Mouse (Mus musculus): ENCODE results near the gene Snrnp25. TPM values are rescaled to one million over a fixed set of nuclear protein-coding genes. Genes with fewer than 3 reads are reported as not detected.

The Snrnp25 gene
- total RNA-seq, 2 experiments from 2014 or later = 21.2 to 26.9 TPM

DNA sequence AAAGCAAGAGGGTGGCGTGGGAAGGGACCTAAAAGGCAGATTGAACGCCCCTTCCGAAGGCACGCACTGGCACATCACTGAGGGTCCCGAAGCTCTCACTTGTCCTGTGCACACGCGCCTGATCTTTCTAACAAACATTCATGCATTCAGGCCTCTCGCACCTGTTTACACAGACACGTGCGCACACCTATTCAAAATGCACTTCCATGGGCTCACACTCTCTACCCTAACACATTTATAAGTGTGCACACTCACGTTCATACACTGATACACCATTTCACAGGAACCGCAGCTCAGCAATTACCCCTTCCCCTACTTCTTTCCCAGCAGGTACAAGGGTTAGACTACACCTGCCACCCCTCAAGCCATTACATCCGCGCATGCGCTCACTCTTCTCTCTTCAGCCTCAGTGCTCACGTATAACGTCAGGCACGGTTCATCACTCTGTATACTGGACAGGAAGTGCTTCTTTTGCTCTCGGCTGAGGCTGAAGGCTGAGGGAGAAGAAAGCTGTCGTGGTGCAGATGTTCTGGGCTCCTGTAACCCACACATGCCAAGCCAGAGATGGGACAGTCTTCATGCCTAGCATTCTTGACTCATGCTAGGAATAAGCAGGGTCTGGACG lies 17.5 kb downstream of the Snrnp25 start:
- DNase-seq (ENCODE audit: extremely low spot score in 1 of 2, low spot score in 1 of 2) = no peak

DNA sequence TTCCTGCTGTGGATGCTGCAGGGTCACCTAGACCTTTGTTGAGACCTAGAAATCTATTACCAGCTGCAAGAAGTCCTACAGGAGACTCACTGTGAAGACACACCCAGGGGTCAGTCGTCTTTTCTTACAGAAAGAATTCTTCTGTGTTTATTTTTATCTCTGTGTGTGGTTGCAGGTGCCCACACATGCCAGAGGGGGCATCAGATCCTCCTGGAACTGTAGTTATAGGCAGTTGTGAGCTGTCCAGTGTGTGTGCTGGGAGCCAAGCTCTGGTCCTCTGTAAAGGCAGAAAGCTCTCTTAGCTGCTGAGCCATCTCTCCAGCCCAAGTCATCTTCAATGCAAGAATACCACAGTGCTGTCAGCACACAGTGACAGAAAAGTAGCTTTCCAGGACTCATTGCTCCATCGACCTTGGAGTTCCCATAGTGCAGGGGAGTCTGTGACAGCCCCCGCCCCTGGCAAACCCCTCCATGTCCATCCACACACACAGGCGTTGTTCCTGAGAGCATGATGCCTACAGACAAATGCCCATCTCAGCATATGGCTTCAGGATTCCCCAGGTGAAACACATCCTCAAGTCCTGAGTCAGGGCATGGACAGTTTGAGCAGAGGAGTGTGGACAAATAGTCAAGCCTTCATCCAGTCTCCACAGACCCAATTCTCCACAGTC lies 18.2 kb downstream of the Snrnp25 start:
- no peak for DNase-seq (ENCODE audit: extremely low spot score in 1 of 2, low spot score in 1 of 2)

DNA sequence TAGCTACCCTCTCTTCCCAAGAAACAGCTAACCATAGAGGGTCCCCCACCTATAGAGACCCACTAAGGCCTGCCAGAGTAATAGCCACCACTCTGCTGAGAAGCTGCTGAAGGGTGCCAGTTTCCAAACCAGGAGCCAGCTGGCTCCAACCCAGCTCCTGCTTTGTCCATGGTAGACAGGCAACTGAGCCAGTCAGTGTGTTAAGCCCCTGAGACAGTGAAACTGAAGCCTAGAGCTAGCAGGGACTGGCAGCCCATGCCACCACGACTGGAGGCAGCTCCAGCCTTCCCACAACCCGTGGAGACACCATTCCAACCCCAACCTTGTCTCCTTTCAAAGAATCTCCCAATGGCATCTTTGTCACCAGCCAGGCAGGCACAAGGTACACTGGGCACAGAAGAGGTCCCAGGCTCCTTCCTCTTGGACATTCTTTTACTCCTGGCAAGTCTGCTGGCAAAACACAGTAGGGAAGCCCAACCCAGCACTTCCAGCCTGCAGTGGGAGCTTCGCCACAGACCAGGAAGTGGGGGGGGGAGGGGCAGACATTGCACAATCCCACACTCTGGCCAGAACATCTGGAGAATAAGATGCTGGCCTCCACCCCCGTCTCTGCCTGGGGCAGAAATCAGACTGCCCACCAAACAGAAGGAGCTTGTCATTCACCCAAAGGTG lies 19.4 kb downstream of the Snrnp25 start:
- peak in 1 of 2 experiments; percentile 36 for DNase-seq (ENCODE audit: extremely low spot score in 1 of 2, low spot score in 1 of 2)

DNA sequence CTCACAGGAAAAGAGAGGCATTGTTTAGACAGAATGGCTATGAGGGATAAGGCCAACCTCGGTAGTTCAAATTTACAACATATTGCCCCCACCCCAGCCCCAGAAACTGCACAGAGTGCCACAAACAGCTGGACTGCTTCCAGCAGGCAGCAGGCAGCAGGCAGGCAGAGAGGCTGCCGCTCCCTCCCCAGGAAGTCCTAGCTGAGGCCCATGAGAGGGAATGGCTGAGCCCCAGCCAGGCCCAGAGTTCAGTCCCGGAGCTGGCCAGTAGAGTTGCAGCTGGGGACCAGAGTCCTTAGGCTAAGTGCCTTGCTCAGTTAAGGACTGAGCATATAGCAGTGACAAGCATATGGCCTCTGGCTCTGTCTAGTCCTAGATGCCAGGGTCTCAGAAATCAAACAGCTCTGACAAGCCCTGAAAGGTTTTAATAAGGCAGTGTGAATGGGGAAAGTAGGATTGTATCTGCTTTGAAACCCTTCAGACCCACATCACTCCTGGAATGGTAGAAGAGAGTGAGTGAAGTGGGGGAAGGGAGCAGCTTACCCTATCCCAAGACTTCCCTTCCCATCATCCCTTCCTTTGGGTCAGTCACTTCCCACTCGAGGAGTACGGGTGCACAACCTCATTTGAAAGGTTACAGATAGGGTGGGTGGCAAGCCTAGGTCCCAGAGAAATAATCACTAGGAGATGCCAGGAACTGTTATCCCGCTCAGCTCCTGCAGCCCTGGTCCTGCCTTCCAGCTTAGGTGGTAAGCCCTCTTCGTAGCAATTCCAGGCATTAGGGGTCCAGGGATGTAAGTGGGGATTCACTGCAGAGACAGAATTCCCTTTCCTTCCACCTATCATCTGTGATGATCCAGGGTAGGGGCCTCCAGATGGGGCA lies 20.2 kb downstream of the Snrnp25 start:
- DNase-seq (ENCODE audit: extremely low spot score in 1 of 2, low spot score in 1 of 2) = no peak

DNA sequence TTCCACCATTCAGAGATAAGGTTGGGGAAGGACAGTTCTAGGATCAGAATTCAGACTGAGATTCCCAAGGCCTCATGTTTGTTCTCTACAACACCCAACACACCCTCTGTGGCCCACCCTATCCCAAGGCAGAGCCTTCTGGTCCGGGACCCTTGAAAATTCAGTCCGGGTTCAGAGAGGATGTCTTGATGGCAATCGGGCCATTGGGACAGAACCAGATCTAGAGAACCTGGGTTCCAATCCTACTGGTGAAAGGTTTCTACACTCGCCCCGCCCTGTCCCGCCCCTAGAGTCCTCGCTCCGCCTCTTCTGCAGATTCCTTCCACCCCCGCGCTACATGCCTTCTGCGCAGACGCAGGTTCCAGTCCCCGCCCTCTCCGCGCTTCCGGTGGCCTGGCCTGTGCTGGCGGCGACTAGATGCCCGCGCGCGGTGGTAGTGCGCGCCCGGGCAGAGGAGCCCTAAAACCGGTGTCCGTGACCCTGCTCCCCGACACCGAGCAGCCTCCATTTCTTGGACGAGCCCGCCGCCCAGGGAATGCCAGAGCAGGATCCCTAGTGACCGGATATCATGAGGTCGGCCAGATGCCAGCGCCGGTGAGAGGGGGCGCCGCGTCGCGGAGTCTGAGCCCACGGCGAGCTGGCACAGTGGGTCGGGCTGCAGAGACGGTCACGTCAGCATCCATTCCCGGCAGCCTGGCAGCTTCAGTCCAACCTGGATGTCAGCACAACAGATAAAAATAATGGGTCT lies 21.1 kb downstream of the Snrnp25 start, which contains the start of gene Mpg:
Gene Mpg, plus strand, starts transcription at position 382 of the 748 bp plus-strand sequence.
- peak; percentile 77 to 81 for DNase-seq (ENCODE audit: extremely low spot score in 1 of 2, low spot score in 1 of 2)

DNA sequence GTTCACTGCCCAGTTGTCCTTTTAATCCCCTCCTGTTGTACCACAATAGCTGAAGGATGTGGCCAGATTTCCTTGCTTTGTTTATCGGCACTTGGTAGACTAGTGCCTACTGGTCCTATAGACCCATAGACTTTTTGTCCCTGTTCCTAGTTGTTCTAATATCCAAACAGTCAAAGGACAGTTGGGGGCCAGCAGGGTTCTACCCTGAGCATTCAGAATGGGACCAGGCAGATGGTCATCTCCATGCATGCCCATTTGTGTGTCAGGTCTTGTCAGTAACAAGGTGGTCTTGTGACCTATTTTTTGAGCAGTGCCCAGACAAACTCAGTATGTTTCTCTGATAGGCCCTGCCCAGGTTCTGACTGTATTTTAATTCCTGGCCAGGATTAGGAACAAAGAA lies 21.8 kb downstream of the Snrnp25 start:
- DNase-seq (ENCODE audit: extremely low spot score in 1 of 2, low spot score in 1 of 2) = no peak

DNA sequence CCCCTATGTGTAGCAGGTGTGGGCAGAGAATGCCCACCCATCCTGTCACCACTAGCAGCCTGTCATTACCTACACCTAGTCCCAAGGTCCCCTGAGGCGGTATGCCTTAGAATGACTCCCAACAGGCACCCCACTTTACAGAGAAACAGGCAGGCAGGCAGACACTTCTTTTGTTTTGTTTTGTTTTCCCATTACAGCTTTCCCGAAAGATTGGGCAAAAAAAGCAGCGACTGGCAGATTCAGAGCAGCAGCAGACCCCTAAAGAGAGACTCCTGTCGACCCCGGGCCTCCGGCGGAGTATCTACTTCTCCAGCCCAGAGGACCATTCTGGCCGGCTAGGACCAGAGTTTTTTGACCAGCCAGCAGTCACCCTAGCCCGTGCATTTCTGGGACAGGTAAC lies 22.3 kb downstream of the Snrnp25 start:
- no peak for DNase-seq (ENCODE audit: extremely low spot score in 1 of 2, low spot score in 1 of 2)

DNA sequence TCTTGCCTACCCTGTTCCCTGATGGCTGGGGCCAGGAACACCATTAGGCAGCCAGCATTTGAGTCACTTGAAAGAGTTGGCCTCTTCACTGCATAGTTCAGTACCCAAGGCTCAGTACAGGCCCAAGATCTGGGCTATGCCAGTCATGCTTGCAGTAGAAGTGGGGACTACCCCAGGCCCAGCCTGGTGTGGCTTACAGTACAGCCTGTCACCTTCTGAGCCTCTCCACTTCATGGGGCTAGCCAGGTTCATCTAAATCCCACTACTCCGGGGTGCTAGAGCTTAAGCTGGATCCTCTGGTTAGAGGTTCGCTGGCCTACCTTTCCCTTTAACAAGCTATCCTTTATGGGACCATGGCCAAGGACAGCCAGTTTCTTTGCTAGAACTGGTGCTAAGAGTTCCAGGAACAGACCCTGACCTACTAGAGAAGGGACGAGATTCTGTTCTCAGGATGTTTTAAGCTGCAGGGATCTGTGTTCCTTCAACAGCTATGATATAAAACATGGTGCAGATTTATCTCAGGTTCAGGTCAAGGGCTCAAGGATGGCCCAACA lies 23.2 kb downstream of the Snrnp25 start:
- no peak for DNase-seq (ENCODE audit: extremely low spot score in 1 of 2, low spot score in 1 of 2)

DNA sequence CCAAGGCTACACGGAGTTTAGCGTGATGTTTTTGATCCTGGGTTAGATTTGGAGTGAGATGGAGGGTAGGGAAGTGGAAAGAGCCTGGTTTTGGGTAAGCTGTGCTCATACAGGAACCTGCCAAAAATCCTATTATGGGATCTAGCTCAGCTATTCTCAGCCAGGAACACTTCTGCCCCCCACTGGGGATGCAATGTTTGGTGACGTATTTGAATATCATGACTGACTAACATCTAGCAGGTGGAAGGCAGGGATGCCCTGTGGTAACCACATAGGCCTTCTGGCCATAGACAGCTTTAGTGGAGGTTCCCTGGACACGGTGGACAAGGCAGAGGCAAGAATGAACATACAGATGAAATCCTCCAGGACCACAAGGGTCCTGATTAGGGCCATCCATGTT lies 25.0 kb downstream of the Snrnp25 start:
- peak in 1 of 2 experiments; percentile 52 for DNase-seq (ENCODE audit: extremely low spot score in 1 of 2, low spot score in 1 of 2)

DNA sequence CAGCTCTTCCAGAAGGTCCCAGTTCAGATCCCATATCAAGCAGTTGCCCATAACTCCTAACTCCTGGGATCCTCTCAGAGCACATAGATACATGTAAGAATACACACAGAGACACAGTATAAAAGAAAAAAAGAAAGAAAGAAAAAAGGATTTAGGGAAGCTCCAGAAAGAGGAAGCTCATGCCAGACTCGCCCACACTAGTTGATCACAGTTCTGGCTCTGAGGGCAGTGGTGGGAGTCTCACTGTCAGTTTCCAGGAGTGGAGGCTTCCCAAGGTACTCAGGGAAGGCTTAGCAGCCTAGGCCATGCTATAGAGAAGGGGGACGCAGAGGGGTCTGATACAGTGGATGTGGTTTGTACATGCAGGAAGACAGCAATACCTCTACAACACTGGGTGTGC lies 25.9 kb downstream of the Snrnp25 start:
- DNase-seq (ENCODE audit: extremely low spot score in 1 of 2, low spot score in 1 of 2) = no peak

DNA sequence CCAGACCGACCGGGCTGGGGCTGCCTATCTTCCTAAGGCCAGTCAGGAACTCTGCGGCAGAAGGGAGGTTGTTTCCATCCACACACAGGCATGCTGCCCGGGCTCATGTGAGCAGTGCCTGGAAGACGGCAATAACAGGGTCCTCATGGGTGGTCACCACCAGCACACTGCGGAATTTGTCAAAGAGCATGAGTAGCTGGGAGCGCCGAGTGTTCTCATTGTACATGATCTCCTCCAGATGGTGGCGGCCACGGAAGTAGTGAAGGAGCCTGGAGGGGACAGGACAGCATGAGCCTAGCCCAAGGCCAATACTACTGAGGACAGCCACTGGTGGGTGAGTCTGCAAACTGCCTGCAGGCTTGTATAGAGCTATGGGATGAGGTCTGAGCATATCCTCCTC lies 27.6 kb downstream of the Snrnp25 start:
- DNase-seq (ENCODE audit: extremely low spot score in 1 of 2, low spot score in 1 of 2) = no peak

DNA sequence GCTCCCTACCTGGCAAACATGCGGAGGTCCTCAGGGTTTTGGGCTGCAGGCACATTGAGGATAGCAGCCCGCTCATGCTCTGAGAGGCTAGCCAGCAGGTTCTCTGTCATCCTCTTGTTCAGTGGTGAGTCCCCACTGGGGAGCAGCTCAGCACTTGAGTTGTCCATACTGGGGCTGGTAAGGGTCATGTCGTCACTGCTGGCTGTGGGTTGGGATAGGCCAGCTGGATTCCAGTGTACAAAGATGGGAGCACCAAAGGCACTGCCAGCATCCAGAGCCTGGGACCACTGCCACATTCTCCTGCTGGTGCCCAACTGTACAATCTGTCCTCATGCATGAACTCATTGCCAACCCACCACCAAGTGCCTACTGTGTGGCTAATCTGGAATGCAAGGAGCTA lies 28.7 kb downstream of the Snrnp25 start:
- peak in 1 of 2 experiments; percentile 37 for DNase-seq (ENCODE audit: extremely low spot score in 1 of 2, low spot score in 1 of 2)

DNA sequence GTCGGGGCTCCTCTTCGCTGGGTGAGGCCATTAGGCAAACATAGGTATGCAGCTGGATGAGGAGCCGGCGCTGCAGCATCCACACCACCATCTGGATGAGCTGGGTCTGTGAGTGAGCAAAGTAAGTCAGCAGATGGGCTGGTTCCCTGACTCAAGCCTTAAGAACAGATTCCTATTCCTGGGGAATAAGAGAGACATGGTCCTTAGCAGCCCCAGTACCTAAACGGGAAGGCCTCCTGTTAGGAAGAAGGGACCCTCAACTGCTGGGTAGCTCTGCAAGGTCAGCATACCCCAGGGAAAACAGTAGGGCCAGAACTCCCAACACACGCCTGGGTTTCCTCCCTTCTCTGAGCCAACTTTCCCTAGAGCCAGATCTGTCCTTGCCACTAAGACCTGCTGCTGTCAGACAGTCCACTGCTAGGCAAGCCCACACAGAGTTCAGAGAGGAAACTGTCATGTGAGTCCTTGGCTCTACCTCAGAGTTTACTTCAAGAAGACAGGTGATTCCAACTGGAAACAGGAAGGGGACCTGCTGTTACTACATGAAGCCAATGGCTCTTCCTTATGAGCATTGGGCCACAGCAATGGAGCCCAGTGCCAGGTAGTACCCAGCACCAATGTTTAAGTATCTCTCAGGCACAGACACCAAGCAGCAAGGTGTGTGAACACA lies 29.7 kb downstream of the Snrnp25 start:
- no peak for DNase-seq (ENCODE audit: extremely low spot score in 1 of 2, low spot score in 1 of 2)

DNA sequence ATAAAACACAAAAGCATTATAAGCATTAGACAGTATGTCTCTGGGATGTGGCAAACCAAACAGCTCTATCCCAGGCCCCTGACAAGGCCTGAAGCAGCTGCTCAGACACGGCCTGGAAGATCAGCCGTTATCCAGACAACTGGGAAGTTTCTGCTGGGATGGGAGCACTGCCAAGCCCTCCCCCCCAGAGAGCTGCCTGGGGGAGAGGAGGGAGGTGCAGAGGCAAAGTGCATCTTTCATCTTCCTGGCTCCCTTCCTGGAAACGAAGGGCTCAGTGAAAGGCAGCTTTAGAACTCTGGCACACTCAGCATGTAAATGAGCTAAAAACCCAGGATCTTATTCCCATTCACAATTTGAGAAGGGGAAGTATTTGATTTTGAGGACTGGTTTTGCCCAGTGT lies 30.4 kb downstream of the Snrnp25 start:
- peak in 1 of 2 experiments; percentile 61 for DNase-seq (ENCODE audit: extremely low spot score in 1 of 2, low spot score in 1 of 2)

DNA sequence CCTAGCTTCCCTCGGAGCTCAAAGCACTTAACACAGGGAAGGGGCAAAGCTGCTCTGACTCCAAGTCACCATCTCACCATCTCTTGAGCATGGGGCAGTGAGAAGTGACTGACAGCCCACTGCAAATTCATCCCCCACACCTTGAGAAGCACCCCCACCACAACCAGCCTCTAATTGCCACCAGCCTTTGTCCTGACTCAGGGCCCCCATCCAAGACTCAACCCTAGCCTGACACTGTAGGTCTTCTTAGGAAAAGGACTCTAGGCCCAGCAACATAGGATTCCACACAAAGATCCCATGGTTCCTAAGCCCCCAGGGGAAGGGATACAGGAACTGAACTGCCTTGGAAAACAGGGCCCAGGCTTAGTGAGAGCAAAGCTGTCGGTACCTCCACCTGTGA lies 30.9 kb downstream of the Snrnp25 start:
- DNase-seq (ENCODE audit: extremely low spot score in 1 of 2, low spot score in 1 of 2) = no peak

DNA sequence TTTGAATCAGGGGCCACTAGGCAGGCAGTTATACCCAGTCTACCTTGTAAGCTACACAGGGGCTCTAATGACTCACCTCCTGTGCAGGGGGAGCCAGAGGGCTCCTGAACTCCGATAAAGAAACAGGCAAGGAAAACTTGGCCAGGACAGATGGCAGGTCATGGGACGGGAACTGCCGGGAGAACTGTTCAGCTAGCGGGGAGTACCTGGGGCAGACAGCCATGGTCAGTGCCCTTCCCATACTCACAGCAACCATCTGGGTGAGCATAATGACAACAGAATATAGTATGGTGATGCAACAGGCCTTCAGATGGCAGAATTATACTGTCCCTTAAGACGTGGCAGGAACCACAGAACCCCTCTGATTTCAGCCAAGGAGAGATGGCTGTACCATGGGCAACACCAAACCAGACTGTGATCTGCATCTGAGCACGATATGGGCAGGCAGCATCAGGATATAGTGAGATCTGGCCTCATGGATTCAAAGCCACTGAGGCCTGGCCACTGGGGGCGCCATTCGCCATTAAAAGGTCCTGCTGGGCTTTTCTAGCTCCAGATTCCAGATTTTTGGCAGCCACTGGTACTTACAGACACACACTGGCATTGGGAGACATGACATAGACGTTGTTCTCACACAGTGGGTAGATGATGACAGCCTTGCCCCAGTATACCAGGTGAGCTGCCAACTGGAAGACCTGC lies 31.6 kb downstream of the Snrnp25 start:
- DNase-seq (ENCODE audit: extremely low spot score in 1 of 2, low spot score in 1 of 2) = peak in 1 of 2 experiments; percentile 71

DNA sequence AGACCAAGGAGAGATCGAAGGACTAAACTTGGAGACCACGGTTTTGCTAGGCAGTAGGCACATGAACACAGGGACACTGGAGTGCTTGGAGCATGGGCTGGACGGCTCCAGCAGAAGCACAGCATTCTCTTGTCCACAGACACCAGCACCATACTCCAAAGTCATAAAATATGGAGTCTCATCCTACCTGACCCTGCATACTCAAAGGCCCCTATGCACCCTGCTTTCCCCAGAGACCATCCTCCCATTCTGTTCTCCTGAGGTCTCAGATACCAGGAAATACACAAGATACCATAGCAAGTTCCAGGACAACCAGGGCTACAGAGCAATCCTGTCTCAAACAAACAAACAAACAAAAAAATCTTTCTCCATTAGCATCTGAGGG lies 32.2 kb downstream of the Snrnp25 start:
- DNase-seq (ENCODE audit: extremely low spot score in 1 of 2, low spot score in 1 of 2) = no peak

DNA sequence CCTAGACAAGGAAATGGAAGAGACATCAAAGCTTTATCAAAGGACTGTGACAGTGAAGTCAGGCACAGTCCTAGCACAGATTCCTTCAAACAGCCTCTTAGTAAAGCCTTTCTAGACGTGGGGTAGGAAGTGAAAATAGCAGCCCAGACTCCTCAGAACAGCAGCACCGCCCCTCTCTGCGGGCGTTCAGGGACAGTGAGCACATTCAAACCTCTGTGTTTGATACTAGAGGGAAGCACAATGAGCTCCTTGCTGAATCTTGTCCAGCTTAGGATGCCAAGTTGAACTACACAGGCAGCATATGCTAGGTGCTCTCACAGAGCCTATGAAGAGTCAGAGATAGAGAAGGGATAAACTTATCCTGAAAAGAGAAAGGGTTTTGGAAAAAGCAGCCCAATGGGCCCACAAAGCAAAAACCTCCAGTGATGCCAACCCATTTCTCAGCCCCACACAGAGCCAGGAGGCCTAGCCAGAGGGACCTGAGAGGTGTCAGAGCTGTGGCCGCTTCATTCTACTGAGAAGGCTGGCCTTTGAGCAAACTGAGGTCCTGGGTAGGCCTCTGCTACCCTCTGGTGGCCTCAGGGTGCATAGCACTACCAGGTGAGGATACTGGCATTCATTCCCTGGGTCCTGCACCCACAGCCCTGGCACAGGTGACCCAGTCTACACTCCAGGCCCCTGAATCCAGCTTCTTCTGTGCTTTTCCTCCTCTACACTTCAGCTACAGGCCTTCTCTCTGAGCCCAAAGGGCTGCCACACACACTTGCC lies 33.1 kb downstream of the Snrnp25 start:
- DNase-seq (ENCODE audit: extremely low spot score in 1 of 2, low spot score in 1 of 2) = peak; percentile 73 to 74
